Mouse (Mus musculus): Measurements from ENCODE around the gene Hoga1.

Hoga1 gene

DNA sequence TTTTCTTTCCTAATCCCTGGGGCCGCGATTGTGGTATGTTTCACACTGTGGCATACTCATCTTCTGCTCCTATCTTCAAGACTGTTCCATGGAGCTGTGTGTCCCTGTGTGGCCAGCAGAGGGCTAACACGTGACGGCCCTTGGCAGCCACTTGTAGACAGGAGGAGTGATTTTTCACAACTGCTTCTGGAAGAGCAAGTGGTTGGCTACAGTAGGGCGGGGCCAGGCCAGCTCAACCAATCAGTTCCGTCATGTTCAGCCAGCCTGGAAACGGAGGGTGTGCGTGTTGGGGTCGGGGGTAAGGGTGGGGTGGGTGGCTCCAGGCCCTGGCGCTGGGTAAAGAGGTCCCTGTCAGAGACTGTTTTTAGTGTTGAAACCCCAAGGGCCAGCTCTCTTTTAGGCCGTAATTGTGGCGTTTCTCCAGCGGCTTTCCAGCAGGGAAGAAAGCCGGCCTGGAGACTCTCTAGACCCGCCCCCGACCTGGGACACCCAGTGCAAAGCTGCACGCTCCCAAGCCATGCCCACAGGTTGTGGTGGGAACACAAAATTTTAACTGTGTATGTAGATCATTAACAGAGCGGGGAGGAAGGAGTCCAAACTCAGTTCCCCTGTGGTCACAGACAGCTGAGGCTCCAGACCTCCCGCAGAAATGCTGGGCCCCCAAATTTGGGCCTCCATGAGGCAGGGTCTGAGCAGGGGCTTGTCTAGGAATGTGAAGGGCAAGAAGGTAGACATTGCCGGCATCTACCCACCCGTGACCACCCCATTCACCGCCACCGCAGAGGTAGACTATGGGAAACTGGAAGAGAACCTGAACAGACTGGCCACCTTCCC, at the start of gene Hoga1:
TSS of gene Hoga1 (plus strand) at position 342 of the 834 bp plus-strand sequence.
- in situ Hi-C loops (cut with MboI; ENCODE audit: low sequenced_read_pairs): no loop called here

DNA sequence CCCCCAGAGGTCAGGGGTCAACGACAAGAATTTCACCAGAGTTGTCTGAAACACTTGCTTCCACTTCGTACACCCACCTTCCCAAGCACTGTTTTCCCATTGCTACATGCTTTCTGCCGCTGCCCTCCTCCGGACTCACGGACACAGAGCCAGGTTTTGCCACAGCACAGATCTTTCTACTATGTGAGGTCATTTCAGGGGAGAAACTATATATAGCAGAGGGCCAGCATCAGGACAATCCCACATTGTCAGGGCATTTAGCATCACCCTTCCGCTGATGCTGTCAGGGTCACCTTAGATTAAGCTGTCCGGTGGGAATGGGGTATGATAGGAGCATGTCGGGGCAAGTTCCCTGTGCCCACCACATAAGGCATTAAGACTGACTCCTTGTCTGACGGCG, 48.3 kb upstream of the Hoga1 start:
- in situ Hi-C loops (cut with MboI; ENCODE audit: low sequenced_read_pairs): no loop called here

DNA sequence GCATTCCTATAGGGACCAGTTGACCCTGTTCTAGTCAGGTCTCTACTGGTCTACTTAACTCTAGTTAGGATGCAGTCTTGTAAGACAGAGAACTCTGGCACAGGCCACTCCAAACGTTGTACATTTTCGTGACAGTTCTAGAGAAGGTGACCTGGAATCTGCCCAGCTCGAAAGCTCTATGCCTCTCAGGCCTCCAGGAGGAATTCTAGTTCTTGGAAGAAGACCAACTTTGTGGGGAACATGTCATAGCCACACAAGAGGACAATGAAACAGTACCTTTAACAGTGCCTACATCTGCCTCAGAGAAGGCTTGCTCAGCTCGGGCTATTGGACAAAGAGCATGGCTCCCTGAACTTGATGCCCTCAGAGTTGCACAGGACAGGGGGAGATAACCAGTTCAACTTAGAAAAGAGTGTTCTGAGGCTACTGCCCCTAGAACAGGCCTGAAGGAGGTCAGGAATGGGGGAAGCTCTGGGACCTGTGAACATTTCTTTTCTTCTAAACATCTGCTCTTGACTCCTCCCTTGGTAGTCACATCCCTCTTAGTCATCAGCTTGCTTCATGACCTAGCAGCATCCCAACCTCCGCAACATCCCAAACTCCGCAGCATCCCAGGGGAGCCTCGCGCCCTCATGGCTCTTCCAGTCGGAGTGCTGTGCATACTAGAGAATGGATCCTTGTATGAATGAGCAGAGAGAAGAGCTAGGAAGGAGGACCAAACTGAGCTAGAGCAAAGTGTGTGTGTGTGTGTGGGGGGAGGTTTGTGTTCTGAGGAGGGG, 46.5 kb upstream of the Hoga1 start:
- in situ Hi-C loops (cut with MboI; ENCODE audit: low sequenced_read_pairs): no loop called here

DNA sequence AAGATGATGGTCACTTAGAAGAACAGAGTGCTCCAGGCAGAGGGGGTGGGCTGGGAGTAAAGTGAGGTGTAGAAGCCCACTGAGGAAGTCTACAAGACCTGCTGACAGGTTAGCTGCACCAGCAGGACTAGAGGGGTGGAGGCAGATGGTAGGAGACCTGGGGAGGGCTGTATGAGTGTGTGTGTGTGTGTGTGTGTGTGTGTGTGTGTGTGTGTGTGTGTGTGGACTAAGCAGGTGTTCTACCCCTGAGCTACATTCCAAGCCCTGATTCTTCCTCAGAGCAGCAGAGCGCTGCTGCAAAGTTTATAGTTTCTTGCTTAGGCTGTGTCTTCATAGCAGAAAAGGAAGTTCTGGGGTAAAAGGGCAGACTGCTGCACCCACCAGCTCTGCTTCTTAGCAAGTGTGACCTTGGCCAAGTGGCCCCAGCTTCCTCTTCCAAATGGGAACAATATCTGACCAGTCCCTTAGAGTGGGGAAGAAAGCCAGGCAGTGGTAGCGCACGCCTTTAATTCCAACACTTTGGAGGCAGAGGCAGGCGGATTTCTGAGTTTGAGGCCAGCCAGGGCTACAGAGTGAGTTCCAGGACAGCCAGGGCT, 45.6 kb upstream of the Hoga1 start:
- in situ Hi-C loops (cut with MboI; ENCODE audit: low sequenced_read_pairs): no loop called here

DNA sequence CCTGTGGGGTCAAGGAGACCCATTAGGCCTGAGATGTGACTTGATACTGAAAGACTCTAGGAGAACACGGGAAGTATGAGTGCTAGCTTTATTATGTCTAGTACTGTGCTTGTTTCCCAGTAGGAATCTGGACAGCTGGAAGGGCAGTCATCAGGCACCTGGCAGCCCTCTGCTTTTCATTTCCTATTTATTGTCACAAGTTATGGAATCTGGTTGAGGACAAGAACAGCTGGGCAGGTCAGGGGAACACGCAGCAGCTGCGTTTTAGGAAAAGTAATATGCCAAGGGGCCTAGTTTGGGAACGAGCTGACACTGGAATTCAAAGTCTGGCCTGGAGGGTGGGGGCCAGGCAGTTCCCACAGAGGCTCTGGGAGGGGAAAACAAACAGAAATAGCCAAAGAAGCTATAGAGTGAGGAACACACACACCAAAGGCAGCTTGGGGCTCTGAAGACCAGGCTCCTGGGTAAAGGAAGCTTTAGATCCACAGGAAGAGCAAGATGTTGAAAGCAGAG, 44.9 kb upstream of the Hoga1 start:
- in situ Hi-C loops (cut with MboI; ENCODE audit: low sequenced_read_pairs): no loop called here

DNA sequence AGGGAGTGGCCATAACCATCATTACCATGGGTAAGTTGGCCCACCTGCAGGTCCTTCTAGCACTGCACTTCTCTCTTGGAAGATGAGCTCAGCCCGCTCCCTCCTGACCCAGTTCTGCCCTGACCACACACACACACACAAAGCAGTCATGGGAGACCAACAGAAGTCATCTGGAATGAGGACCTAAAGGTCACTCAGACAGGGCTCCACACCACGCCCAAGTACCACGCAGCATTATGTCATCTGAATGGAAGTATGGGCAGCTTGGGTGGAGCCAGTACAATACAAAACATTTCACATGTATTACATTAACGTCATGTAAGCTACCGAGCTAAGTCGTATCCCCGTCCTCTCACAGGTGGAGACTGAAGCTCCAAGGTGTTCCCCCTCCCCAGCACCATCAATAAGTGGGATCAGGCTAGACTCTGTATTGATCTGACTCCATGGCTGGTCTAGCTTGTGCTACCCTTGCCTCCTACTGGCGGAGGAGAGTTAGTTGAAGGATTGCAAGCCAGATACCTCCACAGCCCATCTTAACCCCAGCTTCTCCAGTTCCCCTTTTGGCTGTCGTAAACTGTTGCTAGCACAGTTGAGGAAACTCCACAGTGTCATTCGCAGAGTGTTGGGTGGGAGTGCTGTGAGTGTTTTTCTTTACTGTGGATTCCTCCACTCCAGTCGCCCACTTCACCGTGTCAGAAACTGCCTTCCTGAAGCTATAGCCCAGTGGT, 44.0 kb upstream of the Hoga1 start:
- in situ Hi-C loops (cut with MboI; ENCODE audit: low sequenced_read_pairs): no loop called here

DNA sequence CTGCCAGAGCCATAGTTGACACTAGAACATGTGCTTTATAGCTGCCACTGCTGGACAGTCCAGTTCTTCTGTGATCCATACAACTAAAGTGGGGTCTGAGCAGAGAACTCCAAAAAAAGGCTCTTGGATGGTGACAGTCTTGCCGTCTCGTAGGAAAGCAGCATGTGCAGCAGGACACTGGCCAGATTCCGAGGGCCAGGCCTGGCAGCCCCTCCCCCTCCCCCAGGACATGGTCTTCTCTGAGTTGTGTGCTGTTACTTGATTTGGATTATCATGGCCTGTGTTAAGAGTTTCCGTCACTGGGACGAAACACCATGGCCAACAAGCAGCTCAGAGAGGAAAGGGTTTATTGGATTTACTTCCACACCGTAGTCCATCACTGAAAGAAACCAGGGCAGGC, 41.2 kb upstream of the Hoga1 start:
- in situ Hi-C loops (cut with MboI; ENCODE audit: low sequenced_read_pairs): no loop called here

DNA sequence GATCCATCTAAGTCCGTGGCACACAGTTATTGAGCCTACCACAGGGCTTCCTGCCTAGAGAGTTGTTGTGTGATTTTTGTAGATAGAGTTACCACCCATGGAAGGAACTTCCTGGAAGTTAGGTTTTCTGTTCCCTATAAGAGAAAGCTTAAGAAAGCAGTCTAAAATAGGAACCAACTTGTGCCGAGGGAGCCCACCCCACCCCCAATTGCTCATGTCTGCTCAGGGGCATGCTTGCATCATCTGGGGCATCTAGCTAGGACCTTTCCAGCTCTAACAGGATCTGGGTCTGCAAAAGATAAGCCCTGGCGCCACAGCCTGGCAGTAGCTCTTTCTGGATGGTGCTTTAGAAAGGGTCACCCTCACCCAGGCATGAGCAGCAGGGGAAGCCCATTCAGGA, 39.8 kb upstream of the Hoga1 start:
- in situ Hi-C loops (cut with MboI; ENCODE audit: low sequenced_read_pairs): no loop called here

DNA sequence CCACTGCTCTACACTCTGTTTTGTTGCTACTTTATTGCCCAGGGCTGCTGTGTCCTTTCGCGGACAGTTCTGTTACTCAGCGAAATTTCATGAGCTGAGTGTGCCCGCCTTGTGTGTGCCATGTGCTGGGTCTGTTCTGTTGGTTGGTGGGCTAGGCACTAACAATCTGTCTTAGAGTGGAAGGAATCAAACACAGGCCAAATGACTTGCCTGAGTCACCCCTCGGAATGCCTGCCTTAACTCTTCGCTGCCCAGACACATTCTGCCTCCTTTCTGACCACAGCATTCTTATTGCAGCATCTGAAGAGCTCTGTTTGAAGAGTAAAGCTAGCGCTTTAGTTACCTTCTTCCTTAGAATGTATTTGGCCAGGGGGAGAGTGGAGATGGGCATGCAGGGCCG, 38.8 kb upstream of the Hoga1 start:
- in situ Hi-C loops (cut with MboI; ENCODE audit: low sequenced_read_pairs): no loop called here

DNA sequence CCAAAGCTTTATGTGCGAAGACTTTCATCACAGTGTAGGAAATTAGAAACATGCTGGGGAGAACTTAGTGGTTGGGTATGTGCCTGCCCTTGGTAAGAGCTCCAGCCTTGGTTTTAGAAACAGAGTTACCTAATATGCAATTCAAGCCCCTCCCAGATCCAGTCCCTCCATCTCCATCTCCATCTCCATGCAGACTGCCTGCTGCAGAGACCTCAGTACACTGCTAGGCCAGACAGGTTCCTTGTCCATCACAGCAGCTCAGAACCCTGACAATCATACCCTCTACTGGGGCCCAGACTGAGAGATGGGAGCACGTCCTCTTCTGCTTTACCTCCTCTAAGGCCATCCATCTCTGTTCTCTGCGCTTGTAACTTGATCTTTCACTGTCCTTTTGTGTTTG, 36.8 kb upstream of the Hoga1 start:
- in situ Hi-C loops (cut with MboI; ENCODE audit: low sequenced_read_pairs): no loop called here

DNA sequence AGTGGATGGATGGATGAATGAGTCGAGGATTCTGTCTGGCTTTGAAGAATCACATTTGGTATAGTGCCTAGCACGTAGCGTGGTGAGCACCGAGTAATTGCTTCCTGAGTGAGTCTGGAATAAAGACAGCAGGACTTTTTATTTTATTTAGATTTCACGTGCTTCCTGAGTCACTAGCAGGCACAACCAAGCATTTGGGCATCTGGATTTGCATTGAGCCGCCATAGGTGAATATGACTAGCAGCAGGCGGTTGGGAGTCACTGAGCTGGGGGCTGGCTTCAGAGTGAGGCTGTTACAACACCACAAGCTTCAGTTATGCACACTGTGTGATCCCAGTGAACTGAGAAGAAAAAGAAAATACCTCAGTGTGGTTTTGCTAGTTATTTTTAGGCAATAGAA, 36.3 kb upstream of the Hoga1 start:
- in situ Hi-C loops (cut with MboI; ENCODE audit: low sequenced_read_pairs): no loop called here

DNA sequence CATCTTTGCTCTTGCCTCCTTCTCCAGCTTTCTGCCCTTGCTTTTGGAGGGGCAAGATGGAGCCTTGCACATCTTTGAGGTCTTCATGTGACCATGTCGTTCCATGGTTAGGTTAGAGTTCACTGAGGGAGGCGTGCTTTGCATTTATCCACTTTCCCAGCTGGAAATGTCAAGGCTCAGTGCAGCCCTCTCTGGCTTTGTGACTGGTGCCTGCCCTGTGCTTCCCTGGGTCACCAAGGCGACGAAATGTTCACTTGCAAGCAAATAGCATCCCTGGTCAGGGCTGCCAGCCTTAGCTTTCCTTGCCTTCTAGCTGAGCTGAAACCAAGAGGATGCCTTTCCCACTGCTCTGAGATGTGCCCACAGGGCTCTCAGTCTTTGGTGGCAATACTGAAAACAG, 35.0 kb upstream of the Hoga1 start:
- in situ Hi-C loops (cut with MboI; ENCODE audit: low sequenced_read_pairs): no loop called here

DNA sequence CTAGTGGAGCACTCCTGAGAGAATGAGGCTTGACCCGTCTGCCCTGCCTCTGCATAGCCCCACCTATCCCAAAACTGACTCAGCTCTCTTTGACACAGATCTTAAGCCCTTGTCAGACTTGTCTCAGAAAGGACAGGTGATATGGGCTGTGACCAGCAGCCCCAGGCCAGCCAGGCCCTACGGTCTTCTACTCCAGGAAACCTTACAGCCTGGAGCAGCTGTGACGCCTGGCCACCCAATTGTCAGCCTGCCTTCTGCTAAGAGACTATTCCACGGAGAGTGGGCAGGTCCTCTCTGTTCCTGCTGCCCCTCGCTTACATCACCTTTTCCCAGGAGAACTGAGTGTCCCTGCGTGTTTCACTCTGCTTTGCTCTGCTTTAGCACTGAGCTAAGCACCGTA, 34.3 kb upstream of the Hoga1 start:
- in situ Hi-C loops (cut with MboI; ENCODE audit: low sequenced_read_pairs): no loop called here

DNA sequence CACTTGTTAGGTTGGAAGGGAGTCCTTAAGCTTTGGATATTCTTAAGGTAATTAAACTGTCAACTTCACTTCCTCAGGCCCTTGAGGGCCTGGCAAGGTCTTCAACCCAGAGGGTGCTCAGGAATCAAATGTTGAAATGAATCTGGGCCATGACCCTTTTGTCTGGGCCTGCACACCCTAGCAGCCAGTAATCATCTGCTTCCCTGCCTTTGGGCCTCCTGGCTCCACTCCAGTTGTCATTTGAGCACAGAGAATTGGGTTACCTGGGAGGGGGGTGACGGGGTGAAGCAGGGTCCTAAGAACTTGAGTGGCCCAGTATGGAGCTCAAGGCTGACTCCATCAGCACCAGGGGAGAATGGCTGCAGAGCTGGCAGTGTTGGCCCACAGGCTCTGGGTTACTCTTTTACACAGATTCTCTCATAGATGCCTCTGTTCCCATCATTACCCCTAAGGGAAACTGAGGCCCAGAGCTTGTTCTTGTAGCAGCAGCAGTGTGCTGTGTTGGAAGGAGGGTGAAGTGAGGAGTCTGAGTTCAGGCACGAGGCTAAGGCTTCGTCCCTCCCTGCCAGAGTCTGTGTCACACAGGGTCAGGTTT, 31.1 kb upstream of the Hoga1 start:
- in situ Hi-C loops (cut with MboI; ENCODE audit: low sequenced_read_pairs): no loop called here

DNA sequence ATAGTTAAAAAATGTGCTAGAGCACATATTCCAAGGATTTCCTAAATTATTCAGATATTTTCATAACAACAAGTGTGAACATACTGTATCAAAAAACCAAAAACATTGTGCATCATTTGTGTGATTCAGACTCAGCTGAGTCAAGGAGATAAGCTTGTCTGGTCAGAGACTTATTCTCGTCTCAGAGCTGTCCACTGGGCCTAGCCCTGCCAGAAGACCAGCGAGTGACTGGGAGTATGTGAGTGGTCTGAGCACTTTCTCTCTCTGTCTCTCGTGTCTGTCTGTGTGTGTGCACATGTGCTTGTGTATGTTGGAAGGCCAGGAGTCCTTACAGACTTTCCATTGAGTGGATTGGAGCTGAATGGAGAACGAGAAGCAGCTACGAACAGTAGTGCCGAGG, 30.4 kb upstream of the Hoga1 start:
- in situ Hi-C loops (cut with MboI; ENCODE audit: low sequenced_read_pairs): no loop called here

DNA sequence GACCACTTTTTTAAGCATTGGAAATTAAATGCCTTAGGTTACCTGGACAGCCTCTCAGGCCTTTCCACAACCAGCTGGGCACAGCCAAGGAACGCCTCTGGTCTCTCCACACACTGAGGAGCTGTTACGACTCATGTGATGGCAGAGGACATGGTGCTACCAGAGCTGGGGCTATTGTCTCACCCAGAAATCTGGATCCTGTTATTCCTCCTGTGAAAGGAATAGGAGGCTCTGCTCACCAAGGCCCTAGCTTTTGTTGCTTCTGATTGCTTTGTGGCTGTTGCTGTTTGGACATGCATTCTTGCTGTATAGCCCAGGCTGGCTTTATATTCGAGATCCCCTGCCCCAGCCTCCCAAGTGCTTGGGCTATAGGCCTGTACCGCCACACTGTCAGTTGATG, 29.2 kb upstream of the Hoga1 start:
- in situ Hi-C loops (cut with MboI; ENCODE audit: low sequenced_read_pairs): no loop called here

DNA sequence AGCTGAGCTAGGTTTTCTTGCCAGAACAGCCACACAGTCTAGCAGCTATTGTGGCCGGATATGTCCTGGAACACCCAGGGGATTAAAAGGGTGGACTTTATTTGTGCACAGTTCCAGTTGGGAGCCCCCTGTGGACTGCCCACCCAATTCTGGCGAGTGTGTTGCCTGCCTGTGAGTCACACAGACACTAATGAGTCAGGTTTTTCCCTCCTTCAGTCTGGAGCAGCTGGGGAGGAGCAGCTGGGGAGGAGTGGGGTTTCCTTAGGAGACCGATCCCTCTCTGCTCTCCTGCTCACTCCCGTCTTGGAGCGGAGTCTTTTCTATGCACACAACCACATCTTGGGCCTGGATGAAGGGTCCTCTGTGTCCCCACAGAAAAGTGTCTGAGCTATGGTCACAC, 28.6 kb upstream of the Hoga1 start:
- in situ Hi-C loops (cut with MboI; ENCODE audit: low sequenced_read_pairs): no loop called here

DNA sequence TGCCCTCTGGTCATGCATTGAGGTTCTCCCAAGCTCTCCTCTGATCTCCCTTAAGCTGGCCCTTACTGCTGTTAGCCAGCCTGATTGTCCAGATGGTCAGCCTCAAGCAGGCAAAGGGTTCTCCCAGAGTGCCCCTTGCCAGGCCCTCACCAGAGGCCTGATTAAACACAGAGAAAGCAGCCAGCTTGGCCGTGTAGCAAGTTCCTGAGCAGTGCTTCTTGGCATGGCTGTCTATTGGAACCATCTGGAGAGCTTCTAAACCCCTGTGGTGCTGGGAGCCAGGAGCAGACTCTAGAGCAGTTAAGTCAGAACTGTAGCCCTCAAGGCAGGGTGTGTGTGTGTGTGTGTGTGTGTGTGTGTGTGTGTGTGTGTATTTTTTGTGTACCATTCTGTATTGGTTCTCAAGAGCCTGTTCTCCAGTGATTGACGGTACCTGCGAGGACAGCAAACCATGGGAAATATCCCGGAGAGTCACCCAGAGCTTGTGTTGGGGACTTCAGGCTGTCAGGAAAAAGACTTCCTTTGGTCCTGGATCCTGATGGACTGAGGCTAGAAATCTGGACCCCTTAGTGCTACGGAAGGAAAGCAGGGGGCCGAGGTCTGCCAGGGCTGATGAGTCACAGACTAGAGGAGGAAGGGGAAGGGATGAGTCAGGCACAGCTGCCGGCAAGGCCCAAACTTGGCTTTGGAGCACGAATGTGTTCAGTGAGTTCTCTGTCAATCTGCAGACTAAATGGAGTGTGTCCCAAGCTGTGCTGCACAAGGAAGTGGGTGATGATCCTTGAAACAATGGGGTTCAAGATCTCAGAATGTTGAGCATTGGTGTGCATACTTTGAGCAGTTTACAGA, 27.8 kb upstream of the Hoga1 start:
- in situ Hi-C loops (cut with MboI; ENCODE audit: low sequenced_read_pairs): no loop called here

DNA sequence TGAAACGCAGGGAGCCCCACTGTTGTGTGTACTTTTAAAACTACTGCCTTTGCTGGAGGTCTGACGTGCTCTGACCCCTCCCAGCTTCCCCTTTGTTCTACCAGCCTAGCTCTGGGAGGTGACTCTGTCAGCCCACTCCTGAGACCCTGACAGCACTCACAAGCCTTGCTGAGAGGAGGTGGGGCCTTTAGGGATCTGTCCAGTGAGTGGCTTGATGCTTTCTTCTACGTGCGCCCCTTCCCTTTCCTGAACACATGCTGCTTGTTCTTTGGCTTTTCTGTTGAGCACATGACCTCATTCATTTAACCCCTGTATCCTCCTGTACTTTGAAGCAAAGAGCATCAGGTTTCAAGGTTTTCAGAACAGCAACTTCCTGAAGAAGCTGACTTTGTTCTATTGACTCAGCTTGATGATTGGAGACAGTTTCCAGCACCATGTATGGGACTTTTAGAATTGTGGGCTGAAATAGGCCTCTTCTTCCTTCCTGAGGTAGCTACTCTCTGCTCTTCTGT, 26.3 kb upstream of the Hoga1 start:
- in situ Hi-C loops (cut with MboI; ENCODE audit: low sequenced_read_pairs): no loop called here
